Mouse (Mus musculus): Measurements from ENCODE around the gene Kctd19.

GRCm38 (mm10) chr8:105409947-105410346 lies 3.4 kb downstream of the Kctd19 start:
- TF ChIP-seq CTCF (IDR thresholded peaks at IDR 0.05; ENCODE audit: control insufficient read depth, insufficient read depth, insufficient replicate concordance, low read depth, low read length) (no peak), POLR2A (IDR thresholded peaks at IDR 0.05; ENCODE audit: control insufficient read depth, low read depth, low read length) (no peak)

Measured in testis, adult 2 months (tissue).